In genomic region chr11:74283436-74283835, GRCm38 (mm10) we compare ENCODE assay signal across 1 mouse cellular context.
TF ChIP-seq lines count a peak whose summit lies in the region.

Gene Olfr59 (plus strand): TSS chr11:74283736.

TF ChIP-seq in CH12.LX, 34 proteins besides CTCF, POLR2A, EP300 and RAD21 (continued from another document):
- TF ChIP-seq CHD2 (IDR thresholded peaks at IDR 0.05; ENCODE audit: low read length) = no peak
- no peak for TF ChIP-seq POLR2AphosphoS2 (IDR thresholded peaks at IDR 0.05; ENCODE audit: low read depth, low read length)
- TF ChIP-seq JUND (conservative IDR thresholded peaks at IDR 0.05; ENCODE audit: low read depth, low read length) = no peak
- TF ChIP-seq HCFC1 (IDR thresholded peaks at IDR 0.05; ENCODE audit: low read depth, low read length) = no peak
- TF ChIP-seq JUN (IDR thresholded peaks at IDR 0.05; ENCODE audit: insufficient read depth, low read depth, low read length) = no peak
- TF ChIP-seq MAFK (IDR thresholded peaks at IDR 0.05; ENCODE audit: insufficient replicate concordance, low read length) = no peak
- TF ChIP-seq TBP (conservative IDR thresholded peaks at IDR 0.05; ENCODE audit: low read depth, low read length) = no peak
